8 mouse cellular contexts compared by ENCODE assay signal in the genomic region with DNA sequence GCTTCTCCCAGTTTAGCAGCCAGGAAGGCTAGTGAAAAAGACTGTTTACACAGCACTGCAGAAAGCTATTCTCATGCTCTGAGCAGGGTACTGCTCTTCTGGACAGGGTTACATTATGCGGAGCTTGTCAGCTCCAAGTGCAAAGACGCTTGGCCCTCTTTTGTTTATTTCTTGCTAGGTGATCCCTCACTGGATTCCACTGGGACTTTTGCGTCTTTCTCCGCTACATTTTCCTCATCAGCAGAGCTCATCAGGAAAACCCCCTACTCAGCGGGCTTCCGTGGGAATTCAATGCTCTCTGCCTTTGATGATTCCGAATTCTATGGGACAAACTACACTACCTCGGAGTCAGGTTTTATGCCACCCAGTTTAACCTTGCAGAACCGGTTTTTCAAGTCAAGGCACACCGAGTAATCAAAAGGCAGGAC.
DNase-seq lines count a peak whose midpoint lies in the region; ATAC-seq and TF ChIP-seq lines count a peak whose summit lies in the region.

No protein-coding gene starts in this region.

- H3K4me2 ChIP-seq in embryonic facial prominence, embryonic 13.5 days: peak overlapping the region; percentile 63
- H3K4me2 ChIP-seq in kidney, postnatal 0 days (ENCODE audit: low read length): peak overlapping the region; percentile 75
- peak overlapping the region; percentile 57 for H3K4me2 ChIP-seq in midbrain, embryonic 12.5 days (replicated peaks)

- DNase-seq in layer of hippocampus, adult 2 months (ENCODE audit: low spot score in 2 of 2): no peak
- DNase-seq in layer of hippocampus, adult 9-10 months (ENCODE audit: low spot score): no peak
- peak; percentile 53 for DNase-seq in kidney, postnatal 0 days (ENCODE audit: low spot score)
- DNase-seq in gastrocnemius, adult 8-10 months (ENCODE audit: low spot score in 2 of 2): no peak
- DNase-seq in adrenal gland, adult 18-20 months (ENCODE audit: low spot score in 2 of 2): no peak

- peak overlapping the region; percentile 65 for H3K9ac ChIP-seq in embryonic facial prominence, embryonic 13.5 days
- H3K9ac ChIP-seq in kidney, postnatal 0 days (ENCODE audit: low read depth, low read length): no peak overlapping the region
- peak overlapping the region; percentile 39; the same call in 1 of the 2 replicates for H3K9ac ChIP-seq in midbrain, embryonic 12.5 days (replicated peaks)

- ATAC-seq in embryonic facial prominence, embryonic 13.5 days (ENCODE audit: insufficient number of reproducible peaks, insufficient read depth, low FRiP score, low TSS enrichment, low read depth): peak; percentile 52; the same call in 1 of the 2 replicates
- no peak for ATAC-seq in kidney, postnatal 0 days (replicated peaks; ENCODE audit: low FRiP score, low read depth)
- peak; percentile 65; the same call in 1 of the 2 replicates for ATAC-seq in midbrain, embryonic 12.5 days (ENCODE audit: low FRiP score, low read depth)
- ATAC-seq in granulocyte monocyte progenitor cell, adult 5-6 weeks (replicated peaks; ENCODE audit: poor library complexity, severe bottlenecking): no peak

- no peaks in the 10 kb centered on the region for H3K36me3 ChIP-seq in embryonic facial prominence, embryonic 13.5 days
- H3K36me3 ChIP-seq in kidney, postnatal 0 days (ENCODE audit: insufficient read depth, low read length): no peaks in the 10 kb centered on the region
- H3K36me3 ChIP-seq in midbrain, embryonic 12.5 days: no peaks in the 10 kb centered on the region

- H3K27ac ChIP-seq in layer of hippocampus, adult 2 months: peak overlapping the region; percentile 65; the same call in 1 of the 2 replicates
- no peak overlapping the region for H3K27ac ChIP-seq in embryonic facial prominence, embryonic 13.5 days
- H3K27ac ChIP-seq in kidney, postnatal 0 days: peak overlapping the region; percentile 36; the same call in 1 of the 2 replicates
- H3K27ac ChIP-seq in midbrain, embryonic 12.5 days (replicated peaks): peak overlapping the region; percentile 65

- H3K27me3 ChIP-seq in embryonic facial prominence, embryonic 13.5 days: no peaks in the 10 kb centered on the region
- no peaks in the 10 kb centered on the region for H3K27me3 ChIP-seq in kidney, postnatal 0 days (ENCODE audit: insufficient read depth, low read length)
- no peaks in the 10 kb centered on the region for H3K27me3 ChIP-seq in midbrain, embryonic 12.5 days

- TF ChIP-seq CTCF in layer of hippocampus, adult 2 months (conservative IDR thresholded peaks at IDR 0.05): no peak
- TF ChIP-seq CTCF in kidney, postnatal 0 days (IDR thresholded peaks at IDR 0.05; ENCODE audit: low read depth): no peak

- peak overlapping the region; percentile 48 for H3K4me3 ChIP-seq in layer of hippocampus, adult 2 months
- H3K4me3 ChIP-seq in embryonic facial prominence, embryonic 13.5 days: peak overlapping the region; percentile 37
- H3K4me3 ChIP-seq in kidney, postnatal 0 days (replicated peaks; ENCODE audit: low read depth, low read length): peak overlapping the region; percentile 22
- H3K4me3 ChIP-seq in midbrain, embryonic 12.5 days: peak overlapping the region; percentile 34

- H3K4me1 ChIP-seq in embryonic facial prominence, embryonic 13.5 days: peaks cover 18% of the 10 kb centered on the region
- H3K4me1 ChIP-seq in kidney, postnatal 0 days (replicated peaks; ENCODE audit: insufficient read depth, low read length): 0 out of 2 replicates have a peak, but pooled peaks cover 2% of the 10 kb centered on the region
- peaks cover 12% of the 10 kb centered on the region for H3K4me1 ChIP-seq in midbrain, embryonic 12.5 days

- WGBS in embryonic facial prominence, embryonic 13.5 days: under 1% methylated on average over 10 of the region's 10 CpGs
- WGBS in kidney, postnatal 0 days: under 1% methylated on average over 10 of the region's 10 CpGs
- WGBS in midbrain, embryonic 12.5 days: under 1% methylated on average over 10 of the region's 10 CpGs

- H3K9me3 ChIP-seq in embryonic facial prominence, embryonic 13.5 days: no peaks in the 10 kb centered on the region
- H3K9me3 ChIP-seq in kidney, postnatal 0 days (replicated peaks; ENCODE audit: low read length): no peaks in the 10 kb centered on the region
- H3K9me3 ChIP-seq in midbrain, embryonic 12.5 days: no peaks in the 10 kb centered on the region

Comparison
In these comparisons a context has a peak if more than half of its experiments do, and no peak if none do; other contexts are left out.
1. ATAC-seq: peak in embryonic facial prominence, embryonic 13.5 days (single experiment) and midbrain, embryonic 12.5 days (single experiment); none in kidney, postnatal 0 days (single experiment) and granulocyte monocyte progenitor cell, adult 5-6 weeks (single experiment).
2. Peak in every context shown above with its lines, with median percentiles within 50 percentile points of each other: H3K4me3 ChIP-seq and H3K4me2 ChIP-seq.